Mouse (Mus musculus) heart, postnatal 10 days (tissue): ENCODE data around the gene Eif3k. TPM values are rescaled to one million over a fixed set of nuclear protein-coding genes. Genes with fewer than 3 reads are reported as not detected.

ENCODE experiments used
- DNase-seq, 2 experiments: peaks; one replicate each; pipeline ENCODE4 v3.0.0; 2021
- intact Hi-C: fragments of 180-260 bp; cut with DNase I; formaldehyde crosslinking; loops from one replicate; pipeline ENCODE4 v1.15.1; 2025
- total RNA-seq, 2 experiments: library from RNA; stranded (reverse); gene quantifications; 2 replicates each; pipeline ENCODE4 v1.2.3; 2021

The Eif3k gene
- total RNA-seq, 2 experiments from 2014 or later, result 185 to 188 TPM

- no peak for DNase-seq
- intact Hi-C loops, result loop anchor here (1.0 kb wide), 1 partner anchor 18 kb away; no protein-coding TSS in a partner anchor
These were observed 20.1 kb downstream of the Eif3k start for GRCm38 (mm10) chr7:28961584-28961926.

DNA sequence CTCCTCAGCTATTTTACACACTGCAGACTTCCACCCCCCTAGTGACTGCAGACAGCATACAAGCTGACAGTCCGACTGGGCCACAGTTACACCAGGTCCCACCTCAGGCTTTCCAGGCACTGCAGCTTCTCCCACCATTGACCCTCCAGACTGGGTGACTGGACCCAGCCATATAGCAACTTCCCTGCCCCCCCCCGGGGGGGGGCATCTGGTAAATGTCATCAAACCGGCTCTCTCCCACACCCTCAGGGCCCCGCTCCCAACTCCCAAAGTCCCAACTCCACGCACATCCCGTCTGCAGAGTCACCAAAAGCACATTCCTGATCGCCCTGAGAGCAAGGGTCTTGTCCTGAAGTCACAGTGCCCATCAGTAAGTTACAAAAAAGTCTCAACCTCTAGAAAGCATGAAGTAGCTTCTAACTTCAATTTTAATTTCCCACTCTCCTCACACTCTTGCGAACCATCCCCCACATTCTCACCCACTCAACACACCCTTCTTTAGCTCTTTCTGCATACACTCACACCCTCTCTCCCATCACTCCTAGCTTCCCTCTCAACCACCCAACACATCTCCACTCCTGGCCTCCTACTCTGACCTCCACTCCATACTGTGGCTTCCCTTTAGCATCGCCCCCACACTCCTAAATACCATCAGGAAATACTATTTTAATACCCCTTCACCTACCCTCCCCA is 21.2 kb downstream of the Eif3k start:
- intact Hi-C loops, result loop anchor here (1.0 kb wide), 1 partner anchor 17 kb away; no protein-coding TSS in a partner anchor
- DNase-seq, result no peak

GRCm38 (mm10) chr7:28959505-28960045 is 22.1 kb downstream of the Eif3k start:
- DNase-seq, result no peak
- intact Hi-C loops, result loop anchor here (5.0 to 10.0 kb wide), 2 partner anchors 147 to 585 kb away; partner anchors contain the start of gene Plekhg2

GRCm38 (mm10) chr7:28958770-28959169 is 22.9 kb downstream of the Eif3k start:
- intact Hi-C loops, result loop anchor here (5.0 to 10.0 kb wide), 2 partner anchors 146 to 584 kb away; partner anchors contain the start of gene Plekhg2
- DNase-seq, result no peak

- intact Hi-C loops, result loop anchor here (5.0 to 10.0 kb wide), 2 partner anchors 146 to 583 kb away; partner anchors contain the start of gene Plekhg2
- DNase-seq, result no peak
These were observed 23.5 kb downstream of the Eif3k start for GRCm38 (mm10) chr7:28957997-28958725.

DNA sequence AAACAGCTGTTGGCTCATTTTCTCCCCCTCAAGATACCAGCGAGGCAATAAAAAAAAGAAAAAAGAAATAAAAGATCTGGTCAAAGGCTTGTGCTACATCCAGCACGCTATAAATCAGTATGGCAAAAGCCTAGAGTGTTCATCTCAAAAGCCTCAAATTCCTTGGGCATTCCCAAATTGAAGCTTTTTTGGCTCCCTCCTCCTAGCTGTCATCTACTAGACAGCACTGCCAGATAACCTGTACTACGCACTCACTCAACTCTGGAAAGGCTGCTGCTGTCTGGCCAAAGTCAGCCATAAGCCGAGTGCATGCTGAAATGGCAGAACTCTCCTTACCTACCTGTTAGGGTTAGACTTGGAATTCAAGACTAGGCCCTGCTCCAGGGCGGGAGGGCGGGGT is 24.4 kb downstream of the Eif3k start:
- no peak for DNase-seq
- intact Hi-C loops, result loop anchor here (5.0 to 10.0 kb wide), 2 partner anchors 145 to 582 kb away; partner anchors contain the start of gene Plekhg2

GRCm38 (mm10) chr7:28956270-28956669 is 25.4 kb downstream of the Eif3k start:
- intact Hi-C loops, result loop anchor here (5.0 to 10.0 kb wide), 2 partner anchors 144 to 581 kb away; partner anchors contain the start of gene Plekhg2

GRCm38 (mm10) chr7:28955295-28955897 is 26.3 kb downstream of the Eif3k start:
- intact Hi-C loops, result loop anchor here (5.0 to 10.0 kb wide), 2 partner anchors 143 to 581 kb away; partner anchors contain the start of gene Plekhg2
- no peak for DNase-seq

More at GRCm38 (mm10) chr7:28956270-28956669, 25.4 kb downstream of the Eif3k start:
- DNase-seq, result no peak

- no peak for DNase-seq
- intact Hi-C loops, result loop anchor here (5.0 to 10.0 kb wide), 2 partner anchors 142 to 580 kb away; partner anchors contain the start of gene Plekhg2
These were observed 26.9 kb downstream of the Eif3k start for GRCm38 (mm10) chr7:28954773-28955172.

DNA sequence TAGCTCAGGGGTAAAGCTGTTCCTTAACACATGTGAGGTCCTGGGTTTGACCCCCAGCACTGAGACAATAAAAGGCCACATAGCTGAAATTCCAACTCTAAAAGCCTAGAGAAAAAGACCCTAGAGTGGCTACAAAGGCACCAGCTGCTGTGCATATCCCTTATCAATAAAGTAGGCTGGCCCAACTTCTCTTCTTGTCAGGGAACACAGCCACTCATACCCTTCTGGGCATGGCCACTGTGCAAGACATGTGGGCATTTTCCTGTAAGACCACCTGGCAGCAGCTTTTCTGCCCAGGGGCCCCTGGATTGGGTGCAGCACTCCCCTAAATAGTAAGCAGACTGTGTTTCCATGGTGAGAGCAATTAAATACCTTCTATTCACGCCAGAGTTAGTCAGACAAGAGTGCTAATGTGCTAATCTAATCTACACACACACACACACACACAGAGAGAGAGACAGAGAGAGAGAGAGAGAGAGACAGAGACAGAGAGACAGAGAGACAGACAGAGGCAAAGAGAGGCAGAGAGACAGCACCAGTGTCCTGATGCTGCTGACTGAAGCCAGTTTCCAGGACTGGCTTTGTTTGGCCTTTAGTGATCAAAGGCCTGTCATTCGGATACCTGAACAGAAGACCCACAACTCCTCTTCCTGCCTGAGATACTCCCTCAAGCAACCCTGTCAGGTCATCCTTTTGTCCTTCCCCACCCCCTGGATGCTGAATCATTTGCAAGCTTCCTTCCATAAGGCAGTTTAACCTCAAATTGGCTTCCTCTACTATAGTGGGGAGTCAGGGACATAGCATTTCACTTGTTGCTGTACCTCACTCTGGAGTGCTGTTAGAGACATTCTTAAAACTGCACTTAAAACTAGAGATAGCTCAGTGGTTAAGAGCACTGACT is 27.9 kb downstream of the Eif3k start:
- DNase-seq, result no peak
- intact Hi-C loops, result loop anchor here (10.0 kb wide), 1 partner anchor 579 kb away; the partner anchor contains the start of gene Plekhg2

DNA sequence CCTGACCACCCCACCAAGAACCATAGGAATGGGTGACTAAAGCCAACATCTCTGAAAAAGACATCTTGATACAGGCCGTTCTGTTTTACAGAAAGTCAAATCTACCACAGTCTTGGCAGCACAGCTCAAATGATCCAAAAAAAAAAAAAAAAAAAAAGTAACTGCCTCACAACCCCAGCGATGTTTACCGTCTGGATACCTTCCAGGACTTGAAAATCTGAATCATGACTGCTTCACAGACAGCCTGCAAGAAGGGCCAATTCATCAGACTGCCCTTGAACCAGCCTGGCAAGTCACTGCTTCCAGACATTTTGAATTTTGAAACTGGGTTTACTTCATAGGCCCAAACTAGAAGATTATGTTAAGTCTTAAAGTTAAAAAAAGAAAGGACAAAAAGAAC is 28.9 kb downstream of the Eif3k start:
- DNase-seq, result no peak
- intact Hi-C loops, result loop anchor here (10.0 kb wide), 1 partner anchor 578 kb away; the partner anchor contains the start of gene Plekhg2

DNA sequence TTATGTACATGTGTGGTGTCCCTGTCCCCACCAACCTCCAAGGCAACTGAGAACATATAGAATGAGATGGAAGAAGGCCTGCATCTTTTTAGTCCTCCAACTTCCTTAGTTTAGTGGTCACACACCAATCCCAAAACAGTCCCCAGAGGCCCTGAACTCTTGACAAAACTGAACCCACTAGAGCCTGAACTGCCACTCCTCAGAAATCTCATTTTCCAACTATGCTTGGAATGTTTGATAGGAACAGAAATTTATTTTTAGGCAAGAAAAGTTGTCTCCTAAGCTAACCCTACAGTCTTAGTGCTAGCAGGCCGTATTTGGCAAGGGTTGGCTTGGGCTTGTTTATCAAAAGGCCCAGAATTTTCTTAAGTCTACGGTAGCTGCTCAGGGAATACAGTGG is 29.9 kb downstream of the Eif3k start:
- DNase-seq, result no peak
- intact Hi-C loops, result loop anchor here (10.0 kb wide), 1 partner anchor 577 kb away; the partner anchor contains the start of gene Plekhg2

DNA sequence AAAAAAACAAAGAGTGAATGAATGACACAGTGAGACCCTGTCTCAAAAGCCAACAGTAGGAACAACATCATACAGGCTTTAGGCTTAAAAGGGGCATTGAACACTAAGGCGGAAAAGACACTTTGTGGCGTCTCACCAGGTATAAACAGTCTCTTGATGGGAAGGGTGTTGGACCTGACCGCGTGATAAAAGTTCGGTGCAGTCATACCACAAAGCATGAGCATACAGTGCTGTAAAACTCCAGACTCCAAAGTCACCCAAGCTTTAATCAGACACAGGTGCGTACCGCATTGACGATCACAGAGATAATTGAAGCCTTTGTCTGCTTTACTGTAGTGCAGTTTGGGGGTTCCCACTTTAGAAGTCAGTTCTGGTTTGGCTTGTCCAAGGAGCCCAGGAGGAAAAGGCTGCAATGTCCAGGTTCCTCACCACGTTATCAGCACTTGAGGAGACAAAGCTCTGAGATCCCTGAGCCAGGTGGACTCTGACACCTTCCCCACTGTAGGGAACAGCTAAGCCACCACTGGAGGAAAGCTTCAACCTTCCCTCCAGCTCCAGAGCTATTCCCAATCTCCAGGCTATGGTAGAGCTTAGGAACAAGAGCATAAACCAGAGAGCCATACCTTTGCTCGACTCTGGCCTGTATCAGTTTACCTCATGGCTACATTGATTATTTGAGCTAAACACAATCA is 31.2 kb downstream of the Eif3k start:
- intact Hi-C loops, result loop anchor here (10.0 kb wide), 1 partner anchor 576 kb away; the partner anchor contains the start of gene Plekhg2
- no peak for DNase-seq

DNA sequence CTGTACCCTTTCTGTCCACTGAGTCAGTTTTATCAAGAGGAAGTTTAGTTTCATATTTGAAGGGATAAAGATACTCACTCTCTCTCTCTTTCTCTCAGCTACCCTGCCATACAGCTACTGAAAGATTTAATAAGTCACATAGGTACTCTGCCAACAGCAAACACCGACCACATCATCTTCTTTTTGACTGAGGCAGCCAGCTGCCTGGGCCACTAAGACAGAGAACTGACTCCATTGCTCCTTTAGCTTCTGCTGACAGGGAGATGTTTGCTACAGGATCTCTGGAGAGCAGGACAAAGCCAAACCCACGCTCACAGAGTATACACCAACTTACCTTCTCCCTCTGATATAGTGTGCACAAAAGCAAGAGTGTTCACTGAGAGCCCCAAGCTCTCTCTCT is 32.4 kb downstream of the Eif3k start:
- DNase-seq, result no peak
- intact Hi-C loops, result no loop called here

DNA sequence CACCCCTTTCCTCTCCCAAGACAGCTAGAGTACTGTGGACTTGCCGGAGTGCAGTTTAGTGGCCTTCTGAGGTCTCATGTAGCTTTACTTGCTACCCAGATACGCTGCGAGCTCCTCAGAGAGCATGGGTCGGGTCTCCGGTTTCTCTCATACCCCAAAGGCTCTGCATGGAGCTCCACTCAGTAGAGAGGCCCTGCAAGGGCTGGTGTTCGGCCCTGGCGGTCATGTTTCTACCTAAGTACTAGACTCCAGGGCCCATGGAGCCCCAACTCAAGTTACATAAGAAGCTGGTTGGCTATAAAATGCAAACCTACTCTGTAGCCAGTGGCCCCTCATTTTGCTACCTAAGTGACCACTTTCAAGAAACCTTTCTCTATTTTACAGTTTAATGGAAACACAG is 32.9 kb downstream of the Eif3k start:
- intact Hi-C loops, result no loop called here
- no peak for DNase-seq

DNA sequence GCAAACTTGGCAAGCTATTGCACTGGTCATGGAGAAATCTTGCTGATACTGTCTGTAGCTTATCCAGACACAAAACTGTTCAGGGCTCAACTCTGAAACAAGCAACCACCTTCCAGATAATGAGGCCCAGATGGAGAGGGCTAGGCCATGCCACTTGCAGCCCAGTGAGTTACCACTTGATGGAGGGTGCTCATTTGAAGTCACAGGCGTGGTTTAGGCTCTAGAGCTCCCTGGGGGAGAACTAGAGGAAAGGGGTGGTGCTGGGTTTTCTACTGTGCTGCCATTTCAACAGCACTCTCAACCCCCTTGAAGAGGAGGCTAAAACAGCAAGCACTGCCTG is 35.4 kb downstream of the Eif3k start:
- no peak for DNase-seq
- intact Hi-C loops, result no loop called here

DNA sequence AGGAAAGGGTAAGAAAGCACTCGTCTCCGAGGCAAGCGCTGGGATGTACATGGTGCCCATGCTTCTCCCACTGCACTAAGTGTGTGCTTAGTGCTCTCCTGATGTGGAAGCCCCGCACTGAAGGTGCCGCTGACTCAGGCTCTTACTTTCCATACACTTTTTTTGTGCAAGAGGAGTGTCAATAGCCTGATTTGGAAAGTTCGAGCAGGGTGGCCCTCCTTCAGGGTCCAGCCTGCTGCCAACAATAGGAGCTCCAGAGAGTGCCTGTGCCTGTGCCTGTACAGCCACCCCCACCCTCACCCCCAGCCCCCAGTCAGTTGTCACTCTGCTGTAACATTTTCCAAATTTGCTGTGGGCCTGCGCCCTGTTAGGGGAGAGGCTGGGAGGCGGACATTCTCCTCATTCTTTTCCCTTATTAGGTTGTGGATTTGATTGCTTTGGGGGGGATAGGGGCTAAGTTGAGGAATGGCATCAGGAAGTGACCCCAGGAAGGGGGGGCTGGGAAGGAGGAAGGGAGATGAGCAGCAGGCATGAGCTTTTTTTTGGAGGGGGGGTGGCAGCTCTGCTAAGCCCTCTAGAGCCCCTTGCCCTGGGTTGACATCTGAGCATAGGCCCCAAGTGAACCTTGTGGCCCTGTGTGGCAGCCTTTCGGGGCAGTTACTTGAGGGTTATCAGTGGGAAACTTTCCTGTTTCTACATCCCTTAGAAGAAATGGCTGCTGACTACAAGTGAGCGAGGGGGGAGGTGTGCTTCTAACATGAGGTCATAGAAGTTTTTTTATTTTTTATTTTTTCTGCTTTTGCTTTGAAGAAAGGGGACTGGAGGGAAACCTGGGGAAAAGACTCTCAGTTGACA is 36.0 kb downstream of the Eif3k start:
- intact Hi-C loops, result no loop called here
- DNase-seq, result peak in 1 of 2 experiments; percentile 49
